Mouse (Mus musculus): ENCODE results near the gene Nap1l2.
"Not testable (repeated sequence)": the region's sequence is repeated elsewhere in the genome, so short reads cannot be mapped to it uniquely, and the experiment has no call there.

The Nap1l2 gene

DNA sequence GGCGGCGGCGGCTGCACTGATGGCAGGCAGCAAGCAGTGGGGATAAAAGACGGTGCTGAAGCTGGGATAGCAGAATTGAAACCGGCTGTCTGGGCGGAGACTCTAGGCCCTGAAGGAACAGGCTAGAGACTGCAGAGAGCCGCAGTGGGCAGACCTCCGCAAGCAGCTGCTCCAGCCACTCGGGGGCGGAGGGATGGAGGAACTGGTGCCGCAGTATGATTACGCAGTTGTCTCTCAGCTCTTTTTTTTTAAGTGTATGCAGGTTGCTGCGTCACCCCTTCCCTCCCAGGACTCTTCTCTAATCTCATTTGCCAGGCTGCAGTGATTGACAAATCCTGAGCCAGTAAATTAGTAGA, at the start of gene Nap1l2:
Nap1l2 (minus strand) TSS at position 210 of the 356 bp plus-strand sequence.
- DNase-seq (ENCODE audit: extremely low read depth, insufficient read length, low spot score): no peak

DNA sequence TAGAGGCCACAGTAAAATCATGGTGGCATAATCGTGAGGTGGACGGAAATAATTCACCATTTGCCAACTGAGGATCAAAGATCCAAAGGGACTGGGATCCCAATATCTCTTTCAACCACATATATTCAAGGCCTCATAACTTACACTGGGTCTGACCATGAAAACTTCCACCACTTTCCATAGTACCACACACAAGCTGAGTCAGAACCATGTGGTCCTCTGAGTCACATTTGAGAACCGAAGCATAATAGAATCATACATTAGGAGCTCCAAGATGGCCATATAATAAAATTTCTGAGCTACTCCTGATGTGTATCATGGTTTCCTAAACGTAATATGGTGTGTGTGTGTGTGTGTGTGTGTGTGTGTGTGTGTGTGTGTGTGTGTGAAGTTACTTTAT, 28.8 kb upstream of the Nap1l2 start:
- peak; percentile 43 for DNase-seq (ENCODE audit: extremely low read depth, insufficient read length, low spot score)

DNA sequence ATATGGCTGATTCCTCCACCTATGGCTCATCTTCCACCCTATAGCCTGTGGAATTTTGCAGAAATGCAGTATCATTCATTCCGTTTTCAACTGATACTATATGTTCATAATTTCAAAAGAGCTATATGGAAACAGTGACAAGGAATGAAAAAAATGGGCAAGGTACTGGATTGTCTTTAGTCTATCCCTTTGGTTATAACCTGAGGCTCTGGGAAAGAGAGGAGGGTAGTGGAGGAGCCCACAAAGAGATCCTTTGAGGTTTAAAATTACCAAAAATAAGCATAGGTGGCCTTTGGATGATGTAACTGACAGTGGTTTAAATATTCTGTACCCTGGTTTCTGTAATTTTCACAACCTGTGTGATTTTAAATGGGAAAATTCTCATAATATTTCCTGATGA, 389 bp upstream of the Nap1l2 start:
- DNase-seq (ENCODE audit: extremely low read depth, insufficient read length, low spot score): no peak

DNA sequence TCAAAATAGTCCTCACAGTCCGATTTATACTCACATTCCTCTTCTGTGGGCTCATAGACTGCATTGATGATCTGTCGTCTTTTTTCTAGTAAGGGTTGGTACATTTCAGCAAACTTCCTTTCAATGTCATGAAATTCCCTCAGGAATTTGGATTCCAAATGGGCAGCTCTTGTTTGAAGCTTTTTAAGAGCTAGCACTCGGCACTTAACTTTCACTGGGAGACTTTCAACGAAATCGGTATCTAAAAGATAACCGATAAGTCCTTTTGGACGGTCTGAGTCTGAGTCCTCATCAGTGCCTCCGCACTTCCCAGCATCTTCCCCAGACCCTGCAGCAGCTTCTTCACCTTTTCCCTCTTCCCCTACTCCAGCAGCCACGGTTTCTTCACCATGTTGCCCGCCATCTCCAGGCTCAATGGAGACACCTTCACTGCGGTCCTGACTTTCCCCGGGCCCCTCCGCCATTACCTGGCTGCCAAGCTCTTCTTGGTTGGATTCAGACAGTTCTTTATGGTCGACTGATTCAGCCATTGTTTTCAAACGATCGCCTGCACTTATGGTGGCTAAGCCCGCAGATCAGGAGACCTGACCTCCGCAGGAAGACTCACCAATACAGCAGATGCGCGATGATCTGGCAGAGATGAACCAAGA, 534 bp downstream of the Nap1l2 start:
- DNase-seq (ENCODE audit: extremely low read depth, insufficient read length, low spot score): no peak

DNA sequence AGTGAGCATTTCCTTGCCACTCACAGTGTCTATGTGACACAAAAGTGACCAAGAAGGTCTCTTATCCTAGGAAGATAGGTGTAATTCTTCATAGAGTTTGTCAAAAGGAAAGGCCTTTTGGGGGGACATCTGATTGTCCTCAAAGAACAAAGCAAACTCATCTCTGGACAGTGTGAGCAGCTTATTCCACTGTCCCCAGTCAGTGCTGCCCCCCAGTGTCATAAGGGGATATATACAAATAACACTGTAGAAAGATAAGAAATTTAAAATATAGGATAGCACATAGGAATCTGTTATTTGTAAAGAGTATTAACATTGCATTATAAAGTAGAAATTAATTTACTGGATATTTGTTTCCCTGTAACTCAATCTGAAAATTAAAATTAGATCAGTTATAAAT, 2.9 kb downstream of the Nap1l2 start:
- DNase-seq (ENCODE audit: extremely low read depth, insufficient read length, low spot score): no peak

DNA sequence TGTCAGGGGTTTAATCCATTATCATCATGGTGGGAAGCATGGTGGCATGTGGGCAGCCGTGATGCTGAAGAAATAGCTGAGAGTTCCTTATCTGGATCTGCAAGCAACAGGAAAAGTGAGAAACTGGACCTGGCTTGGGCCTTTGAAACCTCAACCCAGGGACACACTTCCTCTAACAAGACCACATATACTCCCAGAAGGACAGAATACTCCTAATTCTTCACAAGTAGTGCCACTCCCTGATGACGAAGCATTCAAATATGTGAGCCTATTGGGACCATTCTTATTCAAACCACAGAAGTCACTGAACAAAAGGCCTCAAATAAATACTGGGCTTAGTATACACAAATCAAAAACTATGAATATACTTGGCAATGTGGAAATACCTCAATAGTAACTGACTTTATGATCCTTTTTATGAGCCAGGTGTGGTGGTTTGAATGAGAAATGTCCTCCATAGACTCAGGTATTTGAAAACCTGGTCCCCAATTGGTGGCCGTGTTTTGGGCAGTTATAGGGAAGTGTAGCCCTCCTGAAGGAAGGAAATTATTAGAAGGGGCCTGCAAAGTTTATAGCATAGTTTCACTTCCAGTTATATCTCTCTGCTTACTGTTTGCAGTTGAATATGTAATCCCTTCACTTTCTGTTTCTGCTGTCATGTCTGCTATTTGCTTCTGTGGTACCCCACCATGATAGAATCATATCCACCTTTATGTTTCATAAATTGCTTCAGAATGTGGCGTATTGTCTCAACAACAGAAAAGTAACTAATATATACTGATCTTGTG, 6.5 kb downstream of the Nap1l2 start:
- DNase-seq (ENCODE audit: extremely low read depth, insufficient read length, low spot score): peak; percentile 23

DNA sequence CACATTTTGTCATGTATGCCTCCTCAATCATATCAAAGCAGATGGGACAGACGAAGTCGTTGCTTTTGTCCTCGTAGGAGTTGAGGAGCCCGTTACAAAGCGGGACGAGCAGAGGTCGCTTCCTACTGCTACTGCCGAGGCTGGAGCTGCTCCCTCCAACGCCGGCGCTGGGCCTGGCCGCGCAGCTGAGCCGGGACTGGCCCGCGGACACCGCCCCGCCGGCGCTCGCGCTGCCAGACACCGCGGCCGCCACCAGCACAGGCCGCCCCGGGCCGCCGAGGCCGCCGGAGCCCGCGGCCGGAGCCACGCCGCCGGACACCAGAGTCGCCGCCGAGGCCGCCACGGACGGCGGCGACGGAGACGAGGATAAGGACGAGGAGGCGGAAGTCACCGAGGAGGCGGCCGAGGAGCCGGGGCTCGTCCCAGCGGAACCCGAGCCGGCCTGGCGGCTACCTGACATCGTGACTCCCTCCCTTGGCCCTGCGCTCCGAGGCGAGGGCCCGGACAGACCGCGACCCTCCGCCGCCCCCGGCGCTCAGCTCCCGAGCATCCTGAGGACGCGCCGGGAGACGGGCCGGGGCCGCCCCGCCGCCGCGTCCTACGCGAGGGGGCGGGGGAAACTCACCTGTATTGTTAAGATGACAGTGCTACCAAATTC, 21.4 kb downstream of the Nap1l2 start:
- not testable (repeated sequence) for DNase-seq (ENCODE audit: extremely low read depth, insufficient read length, low spot score)

DNA sequence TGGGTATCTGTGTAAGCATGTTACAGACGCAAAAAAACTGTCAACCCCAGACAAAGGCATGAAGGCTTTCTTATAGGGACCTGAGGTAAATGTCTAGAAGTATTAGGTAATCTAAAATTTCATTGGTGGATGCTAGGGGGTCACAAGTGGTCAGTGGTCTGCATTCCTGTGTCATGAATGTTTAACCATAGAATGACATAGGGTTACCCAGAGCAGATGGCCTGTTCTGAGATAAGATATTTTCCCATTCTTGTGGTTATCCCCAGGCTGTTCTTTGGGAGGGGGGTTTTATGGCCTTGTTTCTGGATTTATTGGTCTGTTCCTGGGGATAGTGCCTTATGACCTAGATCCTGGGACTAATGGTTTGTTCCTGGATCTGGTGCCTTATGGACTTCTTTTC, 30.3 kb downstream of the Nap1l2 start:
- DNase-seq (ENCODE audit: extremely low read depth, insufficient read length, low spot score): no peak

DNA sequence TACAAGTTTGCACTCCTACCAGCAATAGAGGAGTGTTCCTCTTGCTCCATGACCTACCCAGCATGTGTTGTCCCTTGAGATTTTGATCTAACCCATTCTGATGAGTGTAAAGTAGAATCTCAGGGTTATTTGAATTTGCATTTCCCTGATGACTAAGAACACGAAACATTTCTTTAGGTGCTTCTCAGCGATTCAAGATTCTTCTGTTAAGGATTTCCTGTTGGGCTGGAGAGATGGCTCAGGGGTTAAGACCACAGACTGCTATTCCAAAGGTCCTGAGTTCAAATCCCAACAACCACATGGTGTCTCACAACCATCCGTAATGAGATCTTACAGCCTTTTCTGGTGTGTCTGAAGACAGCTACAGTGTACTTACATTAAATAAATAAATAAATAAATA, 47.9 kb downstream of the Nap1l2 start:
- no peak for DNase-seq (ENCODE audit: extremely low read depth, insufficient read length, low spot score)

Data from 3134 (cell line).